Mouse (Mus musculus): Measurements from ENCODE around the gene Wipf1.

GRCm38 (mm10) chr2:73407662-73408061 lies 121.9 kb downstream of the Wipf1 start:
- TF ChIP-seq CTCF (IDR thresholded peaks at IDR 0.05; ENCODE audit: low read depth), result no peak
- no peak for TF ChIP-seq EP300 (IDR thresholded peaks at IDR 0.05; ENCODE audit: low read depth)

All from heart, postnatal 0 days (tissue).